Mouse (Mus musculus): ENCODE measurements around the gene Txndc15. TPM values are rescaled to one million over a fixed set of nuclear protein-coding genes. Genes with fewer than 3 reads are reported as not detected.

Gene Txndc15
- polyA plus RNA-seq, 1 experiment = 32.8 TPM

DNA sequence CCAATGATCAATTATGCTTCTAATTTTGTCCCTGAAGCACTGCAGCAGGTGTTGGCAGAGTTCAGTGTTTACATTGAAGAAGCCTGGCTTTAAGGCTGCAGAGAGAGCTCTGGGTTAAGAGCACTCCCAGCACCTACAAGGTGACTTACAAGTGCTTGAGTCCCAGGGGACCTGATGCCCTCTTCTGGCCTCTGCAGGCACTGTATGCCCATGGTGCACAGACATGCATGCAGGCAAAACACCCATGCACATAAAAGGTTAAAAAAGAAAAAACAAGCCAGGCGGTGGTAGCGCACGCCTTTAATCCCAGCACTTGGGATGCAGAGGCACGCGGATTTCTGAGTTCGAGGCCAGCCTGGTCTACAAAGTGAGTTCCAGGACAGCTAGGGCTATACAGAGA lies 43.2 kb downstream of the Txndc15 start:
- WGBS = 90% methylated on average over 6 of the region's 6 CpGs
- H3K4me3 ChIP-seq (ENCODE audit: low read depth, low read length) = no peak overlapping the region
- TF ChIP-seq POLR2A (IDR thresholded peaks at IDR 0.05; ENCODE audit: low read depth, low read length) = no peak
- peak; percentile 13; the same call in 1 of the 2 replicates for TF ChIP-seq CTCF (IDR thresholded peaks at IDR 0.05; ENCODE audit: extremely low read depth, insufficient read length, insufficient replicate concordance, low read depth, low read length)

DNA sequence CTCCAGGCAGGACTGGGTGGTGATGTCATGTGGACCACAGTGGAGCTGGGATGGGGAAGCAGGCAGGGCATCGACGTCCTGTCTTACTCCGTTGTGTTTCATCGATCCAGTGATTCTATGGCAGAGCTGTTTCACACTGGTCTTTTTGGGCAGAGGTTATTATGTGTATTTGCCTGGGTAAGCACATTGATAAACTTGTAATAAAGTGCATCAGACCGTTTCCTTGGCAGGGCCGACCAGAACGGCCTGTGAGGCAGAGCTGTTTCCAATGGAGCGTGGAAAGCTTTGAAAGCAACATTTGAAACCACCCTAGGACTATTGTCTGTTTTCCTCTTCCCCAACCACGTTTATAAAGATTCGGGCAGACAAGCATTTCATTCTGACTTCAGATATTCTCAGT lies 46.1 kb downstream of the Txndc15 start:
- 79% methylated on average over 10 of the region's 10 CpGs for WGBS
- Histone ChIP-seq H3K4me1 (ENCODE audit: control insufficient read depth, insufficient read depth, insufficient read length, low read length) (no peaks in the 10 kb centered on the region), H3K4me3 (ENCODE audit: low read depth, low read length) (no peak overlapping the region), H3K27ac (ENCODE audit: insufficient read depth, low read depth, low read length) (no peak overlapping the region), H3K36me3 (ENCODE audit: control insufficient read depth, insufficient read depth, low read length) (no peaks in the 10 kb centered on the region), H3K27me3 (ENCODE audit: control insufficient read depth, insufficient read depth, low read length) (no peaks in the 10 kb centered on the region)
- TF ChIP-seq POLR2A (IDR thresholded peaks at IDR 0.05; ENCODE audit: low read depth, low read length) = no peak

More for the DNA sequence above, 43.2 kb downstream of the Txndc15 start:
- no peak overlapping the region for H3K27ac ChIP-seq (ENCODE audit: insufficient read depth, low read depth, low read length)
- H3K27me3 ChIP-seq (ENCODE audit: control insufficient read depth, insufficient read depth, low read length) = no peaks in the 10 kb centered on the region
- H3K4me1 ChIP-seq (ENCODE audit: control insufficient read depth, insufficient read depth, insufficient read length, low read length) = no peaks in the 10 kb centered on the region
- no peaks in the 10 kb centered on the region for H3K36me3 ChIP-seq (ENCODE audit: control insufficient read depth, insufficient read depth, low read length)

DNA sequence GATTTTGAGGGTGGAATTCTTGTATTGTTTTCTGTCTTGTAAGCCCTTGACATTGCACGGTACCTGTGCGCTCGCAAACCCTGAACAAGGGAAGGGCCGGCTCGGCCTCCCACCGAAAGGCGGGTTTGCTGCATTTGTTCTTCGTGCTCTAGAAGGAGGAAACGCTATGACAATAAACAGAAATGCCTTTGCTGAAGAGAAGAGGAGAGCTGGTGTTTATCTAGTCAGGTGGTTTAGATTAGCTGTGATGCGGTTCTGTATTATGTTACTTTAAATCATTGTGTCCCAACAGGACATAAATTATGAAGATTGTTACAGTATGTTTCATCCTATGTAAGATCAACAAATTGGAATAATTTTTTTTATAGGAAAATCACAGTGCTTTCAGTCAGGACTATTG lies 47.0 kb downstream of the Txndc15 start:
- H3K36me3 ChIP-seq (ENCODE audit: control insufficient read depth, insufficient read depth, low read length) = no peaks in the 10 kb centered on the region
- no peak for TF ChIP-seq CTCF (IDR thresholded peaks at IDR 0.05; ENCODE audit: extremely low read depth, insufficient read length, insufficient replicate concordance, low read depth, low read length)
- TF ChIP-seq POLR2A (IDR thresholded peaks at IDR 0.05; ENCODE audit: low read depth, low read length) = no peak
- H3K4me3 ChIP-seq (ENCODE audit: low read depth, low read length) = no peak overlapping the region
- no peaks in the 10 kb centered on the region for H3K4me1 ChIP-seq (ENCODE audit: control insufficient read depth, insufficient read depth, insufficient read length, low read length)
- H3K27me3 ChIP-seq (ENCODE audit: control insufficient read depth, insufficient read depth, low read length) = no peaks in the 10 kb centered on the region
- WGBS = 79% methylated on average over 10 of the region's 10 CpGs
- H3K27ac ChIP-seq (ENCODE audit: insufficient read depth, low read depth, low read length) = no peak overlapping the region

DNA sequence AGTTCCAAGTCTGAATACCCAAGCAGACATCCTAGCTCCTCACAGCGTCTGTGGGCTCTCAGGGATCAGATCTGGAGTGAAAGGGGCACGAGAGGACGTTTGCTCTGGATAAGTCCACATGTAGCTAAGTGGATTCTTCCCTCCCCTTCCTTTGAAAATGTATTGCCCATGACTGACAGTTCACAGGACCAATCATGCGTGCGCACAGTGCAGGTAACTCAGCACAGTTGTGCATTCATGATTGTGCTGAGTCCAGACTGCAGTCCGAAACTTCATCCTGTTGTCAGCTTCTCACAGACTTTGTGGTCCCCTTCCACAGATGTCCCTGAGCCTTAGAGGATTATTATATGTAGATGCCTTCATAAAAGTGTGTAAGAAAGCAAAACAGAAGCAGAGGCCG lies 59.9 kb downstream of the Txndc15 start:
- Histone ChIP-seq H3K36me3 (ENCODE audit: control insufficient read depth, insufficient read depth, low read length) (no peaks in the 10 kb centered on the region), H3K4me1 (ENCODE audit: control insufficient read depth, insufficient read depth, insufficient read length, low read length) (no peaks in the 10 kb centered on the region), H3K27ac (ENCODE audit: insufficient read depth, low read depth, low read length) (no peak overlapping the region), H3K27me3 (ENCODE audit: control insufficient read depth, insufficient read depth, low read length) (no peaks in the 10 kb centered on the region), H3K4me3 (ENCODE audit: low read depth, low read length) (no peak overlapping the region)
- 91% methylated on average over 7 of the region's 7 CpGs for WGBS
- TF ChIP-seq CTCF (IDR thresholded peaks at IDR 0.05; ENCODE audit: extremely low read depth, insufficient read length, insufficient replicate concordance, low read depth, low read length) = no peak
- TF ChIP-seq POLR2A (IDR thresholded peaks at IDR 0.05; ENCODE audit: low read depth, low read length) = no peak

DNA sequence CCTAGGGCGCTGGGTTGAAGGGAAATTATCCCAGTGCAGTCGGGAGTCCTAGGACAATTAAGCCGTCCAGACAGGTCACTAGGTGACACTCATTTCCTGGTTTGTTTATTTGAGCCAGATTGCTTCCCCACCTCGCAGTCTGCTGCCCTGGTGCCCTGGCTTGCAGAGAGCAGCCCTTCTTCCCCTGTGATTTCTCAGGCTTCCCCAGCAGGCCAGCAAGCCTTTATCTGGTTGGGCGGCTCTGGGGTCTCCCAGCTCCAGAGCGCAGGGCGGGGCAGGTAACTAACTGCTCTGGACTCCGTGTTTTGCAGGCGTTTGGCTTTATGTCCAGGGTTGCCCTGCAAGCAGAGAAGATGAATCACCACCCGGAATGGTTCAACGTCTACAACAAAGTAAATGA lies 60.6 kb downstream of the Txndc15 start:
- Histone ChIP-seq H3K27ac (ENCODE audit: insufficient read depth, low read depth, low read length) (no peak overlapping the region), H3K4me1 (ENCODE audit: control insufficient read depth, insufficient read depth, insufficient read length, low read length) (no peaks in the 10 kb centered on the region), H3K4me3 (ENCODE audit: low read depth, low read length) (no peak overlapping the region), H3K36me3 (ENCODE audit: control insufficient read depth, insufficient read depth, low read length) (no peaks in the 10 kb centered on the region), H3K27me3 (ENCODE audit: control insufficient read depth, insufficient read depth, low read length) (no peaks in the 10 kb centered on the region)
- TF ChIP-seq CTCF (IDR thresholded peaks at IDR 0.05; ENCODE audit: extremely low read depth, insufficient read length, insufficient replicate concordance, low read depth, low read length) (no peak), POLR2A (IDR thresholded peaks at IDR 0.05; ENCODE audit: low read depth, low read length) (no peak)
- 39% methylated on average over 11 of the region's 11 CpGs for WGBS

Other genes starting within 250 kb of the Txndc15 start
- 8.9 and 9.8 TPM in 2 replicates for gene Dbn1, start 226.5 kb upstream of the Txndc15 start, polyA plus RNA-seq (2012; rRNA removed)
- 57.1 and 60.2 TPM in 2 replicates for gene Pdlim7, start 201.0 kb upstream of the Txndc15 start, polyA plus RNA-seq (2012; rRNA removed)
- gene Dok3, start 185.4 kb upstream of the Txndc15 start, polyA plus RNA-seq (2012; rRNA removed) = 14.1 and 25.7 TPM in 2 replicates
- gene Ddx41, start 178.0 kb upstream of the Txndc15 start, polyA plus RNA-seq (2012; rRNA removed) = 27.3 and 53.6 TPM in 2 replicates
- gene Fam193b, start 143.5 kb upstream of the Txndc15 start, polyA plus RNA-seq (2012; rRNA removed) = 51.0 and 76.9 TPM in 2 replicates
- gene Tmed9, start 140.9 kb upstream of the Txndc15 start, polyA plus RNA-seq (2012; rRNA removed) = 17.6 and 21.1 TPM in 2 replicates
- gene B4galt7, start 114.8 kb upstream of the Txndc15 start, polyA plus RNA-seq (2012; rRNA removed) = 11.4 and 16.7 TPM in 2 replicates
- 3.8 and 5.7 TPM in 2 replicates for gene Caml, start 91.6 kb upstream of the Txndc15 start, polyA plus RNA-seq (2012; rRNA removed)
- 2.2 and 5.1 TPM in 2 replicates for gene Ddx46, start 79.6 kb upstream of the Txndc15 start, polyA plus RNA-seq (2012; rRNA removed)
- 4.9 and 7.5 TPM in 2 replicates for gene B230219D22Rik, start 21.5 kb upstream of the Txndc15 start, polyA plus RNA-seq (2012; rRNA removed)
- 5.9 and 20.2 TPM in 2 replicates for gene Pcbd2, start 12.7 kb downstream of the Txndc15 start, polyA plus RNA-seq (2012; rRNA removed)
- 0.06 TPM in 1 of 2 replicates, not detected in the other for gene Catsper3, start 69.9 kb downstream of the Txndc15 start, polyA plus RNA-seq (2012; rRNA removed)
- gene Pitx1, start 121.5 kb downstream of the Txndc15 start, polyA plus RNA-seq (2012; rRNA removed) = 14.6 and 20.3 TPM in 2 replicates

All from small intestine, adult 2 months (tissue).